Mouse (Mus musculus) testis, postnatal 14 days (tissue): ENCODE results near the gene Armc8.

Experiments used
- DNase-seq: peaks from one replicate; pipeline ENCODE4 v3.0.0; 2021; ENCODE audit warnings: low spot score

The Armc8 gene

DNA sequence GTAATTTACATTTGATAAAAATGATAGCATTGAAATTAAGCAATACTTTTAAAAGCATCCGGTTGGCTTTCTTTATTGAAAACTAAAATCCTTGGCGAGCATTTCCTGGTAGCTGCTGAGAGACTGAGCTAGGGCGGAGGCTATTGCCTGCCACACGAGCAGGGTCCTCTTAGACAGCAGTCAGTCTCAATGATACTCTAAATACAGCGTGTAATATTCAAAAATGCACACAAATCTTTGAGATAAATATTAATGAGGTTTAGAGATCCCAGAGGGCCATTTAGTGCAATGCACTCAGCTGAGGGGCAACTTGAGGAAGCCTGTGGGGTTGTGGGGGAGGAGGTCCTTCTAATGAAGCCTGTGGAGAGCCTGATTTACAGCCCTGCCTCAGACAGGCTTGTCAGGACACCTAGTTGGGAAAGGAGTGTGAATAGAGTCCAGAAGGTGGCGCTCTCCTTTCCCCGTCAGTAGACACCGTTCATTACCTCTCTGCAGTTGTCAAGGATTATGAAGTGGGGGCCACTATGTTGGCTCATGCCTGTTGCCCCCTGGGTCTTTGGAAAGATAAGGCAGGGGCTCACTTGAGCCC lies 124.0 kb downstream of the Armc8 start:
- DNase-seq, result no peak

- no peak for DNase-seq
Observed at GRCm38 (mm10) chr9:99441647-99442433, 126.9 kb downstream of the Armc8 start.

GRCm38 (mm10) chr9:99440941-99441340 lies 127.8 kb downstream of the Armc8 start:
- DNase-seq, result no peak

DNA sequence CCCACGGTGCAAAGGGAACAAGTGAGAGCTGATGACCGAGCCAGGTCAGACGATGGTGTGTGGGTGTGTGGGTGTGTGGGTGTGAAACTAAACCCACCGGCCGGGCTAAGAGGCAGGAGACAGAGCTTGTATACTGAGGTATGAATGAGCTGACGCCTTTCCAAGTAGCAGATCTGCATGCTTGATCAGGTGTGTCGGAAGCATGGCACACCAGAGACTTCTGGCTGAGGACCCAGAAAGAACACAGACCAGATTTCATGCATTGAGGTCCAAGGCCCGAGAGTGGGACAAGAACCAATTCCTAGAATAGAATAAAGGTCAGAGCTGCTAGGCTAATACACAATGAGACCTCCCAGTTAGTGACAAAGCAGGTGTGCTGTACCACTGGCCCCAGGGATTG lies 129.6 kb downstream of the Armc8 start:
- DNase-seq, result no peak

DNA sequence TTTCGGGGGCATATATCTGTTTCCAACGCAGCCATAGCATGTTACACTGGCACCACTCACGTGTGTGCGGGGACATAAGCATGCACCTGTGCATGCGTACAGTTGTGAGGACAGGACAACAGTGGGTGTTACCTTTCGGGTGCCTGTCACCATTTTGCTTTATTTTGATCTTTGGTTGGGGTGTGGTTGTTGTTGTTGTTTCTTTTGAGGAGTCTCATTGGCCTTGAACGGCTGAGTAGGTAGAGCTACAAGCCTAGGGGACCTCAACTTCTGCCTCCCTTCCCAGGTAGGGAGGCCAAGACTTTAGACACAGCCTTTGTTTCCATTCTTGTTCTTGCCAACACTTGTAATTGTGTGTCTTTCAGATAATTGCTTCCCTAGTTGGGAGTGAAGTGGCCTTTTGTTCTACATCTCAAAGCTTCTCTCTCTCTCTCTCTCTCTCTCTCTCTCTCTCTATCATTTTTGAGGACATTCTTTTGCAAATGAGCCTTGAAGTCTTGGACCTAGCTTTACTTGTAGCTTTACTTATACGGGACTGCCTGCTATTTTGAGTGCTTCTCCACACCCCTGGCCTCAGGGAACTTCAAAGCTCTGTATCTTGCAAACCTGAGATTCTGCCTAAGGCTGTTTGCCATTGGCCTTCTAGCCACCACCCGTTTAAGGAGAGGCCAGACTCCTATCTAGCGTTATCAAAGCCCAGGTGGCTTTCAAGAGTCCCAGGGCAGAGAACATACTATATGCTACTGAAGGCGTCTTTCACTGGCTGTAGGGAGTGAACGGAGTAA lies 130.7 kb downstream of the Armc8 start:
- no peak for DNase-seq

DNA sequence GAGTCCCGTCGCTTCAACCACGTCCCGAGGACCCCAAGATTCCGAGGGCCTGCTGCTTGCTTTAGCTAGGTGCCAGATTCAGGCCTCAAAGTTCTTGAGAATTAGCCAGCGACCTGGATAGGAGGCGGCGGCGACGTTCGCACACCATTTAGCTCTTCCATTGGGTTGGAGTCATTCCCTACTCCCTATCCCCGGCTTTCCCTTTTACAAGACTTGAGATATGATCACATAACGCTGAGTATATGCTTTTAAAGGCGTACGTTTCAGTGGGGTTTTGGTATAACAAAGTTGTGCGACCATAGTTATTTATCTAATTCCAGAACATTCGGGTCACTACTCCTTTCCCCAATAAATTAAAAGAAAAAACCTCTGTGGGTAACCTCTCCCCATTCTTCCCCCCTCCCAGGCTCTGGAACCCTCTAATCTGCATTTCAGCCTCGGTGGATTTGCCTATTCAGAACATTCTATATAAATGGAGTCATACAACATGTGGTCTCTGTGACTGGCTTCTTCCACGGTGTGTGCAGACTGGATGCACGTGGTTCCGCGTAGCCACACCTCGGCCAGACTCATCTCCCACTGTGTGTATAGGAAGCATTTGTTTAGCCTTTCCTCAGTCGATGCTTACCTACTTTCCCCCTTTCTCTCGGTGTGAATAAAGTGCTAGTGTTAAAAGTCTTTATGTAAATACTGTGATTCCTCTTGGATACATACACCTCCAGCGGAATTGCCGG lies 131.5 kb downstream of the Armc8 start, which contains the start of gene Mras:
Gene Mras, minus strand, starts transcription at position 351 of the 734 bp plus-strand sequence.
- no peak for DNase-seq

- DNase-seq, result peak; percentile 46
Observed at GRCm38 (mm10) chr9:99436182-99437030, 132.3 kb downstream of the Armc8 start.

GRCm38 (mm10) chr9:99435619-99436181 lies 133.0 kb downstream of the Armc8 start:
- no peak for DNase-seq

DNA sequence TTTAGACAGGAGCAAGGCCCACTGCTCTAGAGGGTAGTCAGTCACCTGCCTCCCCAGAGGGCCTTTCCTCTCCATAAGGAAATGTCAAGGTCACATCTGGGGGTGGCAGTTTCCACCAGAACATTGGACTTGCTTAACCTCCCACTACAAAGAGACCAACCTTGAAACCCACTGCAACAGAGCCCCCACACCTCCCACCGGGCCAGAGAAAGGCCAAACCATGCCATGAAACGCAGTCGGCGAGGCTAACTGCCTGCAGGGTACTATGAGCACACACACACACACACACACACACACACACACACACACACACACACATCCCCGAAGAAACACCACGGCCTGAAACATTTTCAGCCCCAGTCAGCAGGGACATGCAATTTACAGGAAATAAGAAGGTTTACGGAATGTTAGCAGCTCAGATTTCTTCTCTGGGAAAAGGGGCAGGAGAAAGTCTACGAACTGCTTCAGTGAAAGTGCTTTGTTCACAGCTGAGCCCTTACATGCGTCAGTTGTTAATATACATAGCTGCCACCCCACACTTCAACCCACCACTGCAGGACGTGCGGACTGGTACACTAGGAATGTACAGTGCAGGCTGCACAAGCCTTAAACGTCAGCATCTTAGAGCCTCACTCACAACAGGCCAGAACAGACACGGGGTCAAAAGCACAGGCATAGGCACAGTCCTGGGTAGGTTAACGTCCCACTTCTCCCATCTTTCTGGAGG lies 133.6 kb downstream of the Armc8 start:
- no peak for DNase-seq

GRCm38 (mm10) chr9:99432478-99432877 lies 136.2 kb downstream of the Armc8 start:
- no peak for DNase-seq

DNA sequence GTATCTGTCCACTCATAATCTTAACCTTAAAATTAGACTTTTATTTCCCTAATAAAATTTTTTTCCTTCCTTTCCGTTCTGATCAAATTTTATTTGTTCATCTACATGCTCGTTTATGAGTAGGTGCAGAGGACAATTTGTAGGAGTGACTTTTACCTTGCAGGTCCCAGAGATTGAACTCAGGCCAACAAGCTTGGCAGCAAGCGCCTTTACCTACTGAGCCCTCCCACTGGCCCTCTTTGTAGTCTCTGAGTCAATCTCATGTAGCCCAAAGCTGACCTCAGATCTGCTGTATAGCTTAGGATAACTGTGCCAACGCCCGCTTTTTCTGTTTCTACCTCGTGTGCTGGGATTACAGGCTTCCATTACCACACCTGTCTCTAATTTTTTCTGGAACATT lies 136.7 kb downstream of the Armc8 start:
- DNase-seq, result no peak

GRCm38 (mm10) chr9:99431346-99431745 lies 137.4 kb downstream of the Armc8 start:
- no peak for DNase-seq

GRCm38 (mm10) chr9:99430806-99431205 lies 137.9 kb downstream of the Armc8 start:
- DNase-seq, result no peak

GRCm38 (mm10) chr9:99429845-99430244 lies 138.9 kb downstream of the Armc8 start:
- no peak for DNase-seq

GRCm38 (mm10) chr9:99428601-99429331 lies 139.9 kb downstream of the Armc8 start:
- DNase-seq, result no peak
